Mouse (Mus musculus) embryonic fibroblast, embryonic 13.5 days (primary cell): ENCODE data around the gene Asb2.

ENCODE experiments used
- CTCF ChIP-seq: IDR thresholded peaks from 2 replicates; pipeline ENCODE4 v1.5.1; 2011; ENCODE audit warnings: mild to moderate bottlenecking, control low read depth, low read length, moderate library complexity, borderline replicate concordance; ENCODE audit not compliant: insufficient read depth
- POLR2A ChIP-seq: IDR thresholded peaks from 2 replicates; pipeline ENCODE4 v1.6.1; 2011; ENCODE audit warnings: low read depth, mild to moderate bottlenecking, control low read depth, low read length, moderate library complexity

DNA sequence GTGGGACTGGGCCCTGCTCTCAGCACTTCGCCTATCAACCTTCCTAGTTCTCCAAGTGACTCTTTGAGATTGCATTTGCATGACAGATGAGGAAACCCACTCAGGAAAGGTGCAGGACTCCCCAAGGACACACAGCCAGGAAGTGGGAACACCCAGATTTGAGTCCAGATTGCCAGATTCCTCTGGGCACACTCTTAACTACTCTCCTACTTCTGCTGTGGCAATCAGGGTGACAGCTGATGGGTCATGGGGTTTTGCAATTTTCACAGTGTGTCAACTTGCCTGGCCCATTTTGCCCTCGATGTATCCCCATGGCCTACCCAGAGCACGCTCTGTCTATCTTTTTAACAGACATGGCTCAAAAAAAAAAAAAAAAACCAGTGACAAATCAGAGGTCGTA, 29.2 kb downstream of the Asb2 start:
- TF ChIP-seq POLR2A (no peak), CTCF (no peak)
